10 mouse cellular contexts compared by ENCODE assay signal in the genomic region with DNA sequence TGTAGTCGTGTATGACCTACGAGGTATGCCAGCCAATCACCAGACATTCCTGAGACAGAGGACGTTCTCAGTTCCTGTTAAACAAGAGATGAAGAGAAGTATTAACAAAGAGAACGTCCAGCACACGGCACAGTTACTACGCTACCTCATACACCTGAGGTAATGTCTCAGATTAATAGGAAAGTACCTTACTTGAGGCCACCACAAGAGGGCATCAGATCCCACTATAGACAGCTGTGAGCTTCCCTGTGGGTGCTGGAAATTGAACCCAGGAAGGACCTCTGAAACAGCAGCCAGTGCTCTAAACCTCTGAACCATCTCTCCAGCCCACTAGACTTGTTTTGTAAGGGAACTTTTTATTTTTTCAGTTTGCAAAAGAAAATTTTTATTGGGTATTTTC. TPM values are rescaled to one million over a fixed set of nuclear protein-coding genes. Genes with fewer than 3 reads are reported as not detected.
A peak's percentile ranks its signal among the peaks of the same experiment; 100 is the strongest.
DNase-seq lines count a peak whose midpoint lies in the region; TF ChIP-seq lines count a peak whose summit lies in the region.
"Had no signal": no experiment of that assay in that cellular context is flagged by ENCODE, and none has a peak within 500 bp of the region (broad histone marks: within the 10 kb centered on the region; RNA-seq: fewer than 3 reads in every experiment).

No protein-coding gene starts in this region.

- H3K27me3 ChIP-seq in cerebellum, adult 2 months (ENCODE audit: control insufficient read depth, insufficient read depth, low read length), result no peaks in the 10 kb centered on the region
- H3K27me3 ChIP-seq: neural tube, embryonic 15.5 days had no signal

- H3K27ac ChIP-seq in cerebellum, adult 2 months (ENCODE audit: insufficient read depth, low read length), result no peak overlapping the region
- no peak overlapping the region for H3K27ac ChIP-seq in left cerebral cortex, adult 2 months
- no peak overlapping the region for H3K27ac ChIP-seq in cortical plate, adult 2 months (ENCODE audit: insufficient read depth, low read length)
- H3K27ac ChIP-seq: macrophage; neural tube, embryonic 15.5 days had no signal

- WGBS in cerebellum, adult 2 months, result 76% methylated on average over 6 of the region's 6 CpGs

- peak; percentile 26; the same call in 1 of the 2 replicates for TF ChIP-seq CTCF in cerebellum, adult 2 months (IDR thresholded peaks at IDR 0.05; ENCODE audit: borderline replicate concordance, insufficient read depth, low read depth, low read length)
- TF ChIP-seq CTCF in left cerebral cortex, adult 2 months (IDR thresholded peaks at IDR 0.05), result peak; percentile 40
- peak; percentile 25; the same call in 1 of the 2 replicates for TF ChIP-seq CTCF in cortical plate, adult 2 months (IDR thresholded peaks at IDR 0.05; ENCODE audit: extremely low read depth, insufficient read depth, low read length)

- no peak overlapping the region for H3K4me3 ChIP-seq in cerebellum, adult 2 months (replicated peaks; ENCODE audit: insufficient read depth, low read depth, low read length)
- no peak overlapping the region for H3K4me3 ChIP-seq in left cerebral cortex, adult 2 months
- no peak overlapping the region for H3K4me3 ChIP-seq in cortical plate, adult 2 months (ENCODE audit: insufficient read depth, low read length)
- H3K4me3 ChIP-seq: neural tube, embryonic 15.5 days had no signal

- intact Hi-C loops in left cerebral cortex, adult 2 months (cut with DNase I), result no loop called here

- no peaks in the 10 kb centered on the region for H3K4me1 ChIP-seq in cerebellum, adult 2 months (ENCODE audit: control insufficient read depth, insufficient read depth, low read length)
- no peaks in the 10 kb centered on the region for H3K4me1 ChIP-seq in cortical plate, adult 2 months (ENCODE audit: control insufficient read depth, insufficient read depth, low read length)
- H3K4me1 ChIP-seq: neural tube, embryonic 15.5 days had no signal

- no peak for TF ChIP-seq POLR2A in cerebellum, adult 2 months (IDR thresholded peaks at IDR 0.05; ENCODE audit: borderline replicate concordance, insufficient read depth, low read length)
- TF ChIP-seq POLR2A in cortical plate, adult 2 months (IDR thresholded peaks at IDR 0.05; ENCODE audit: extremely low read depth, insufficient read depth, low read length), result no peak

- no peak for DNase-seq in cerebellum, adult 2 months
- no peak for DNase-seq in cerebellum, adult 9-10 months
- DNase-seq in left cerebral cortex, adult 2 months (ENCODE audit: extremely low spot score in 1 of 2, low spot score in 2 of 2), result no peak
- DNase-seq in left cerebral cortex, adult 11 months (ENCODE audit: low spot score), result no peak
- DNase-seq in CD4-positive helper T cell, adult 2 months (ENCODE audit: low read depth, low spot score), result peak; percentile 28
- DNase-seq in urinary bladder, adult 18-20 months (ENCODE audit: low spot score in 2 of 2), result no peak
- DNase-seq in adrenal gland, adult 8-10 months, result no peak

RNA-seq across cellular contexts. Expression of gene Arpp19, which starts 11.7 kb away (rescaled TPM):
- 67.2 and 74.5 TPM in 2 replicates for polyA plus RNA-seq in cerebellum, adult 2 months (2012; rRNA removed)
- total RNA-seq in left cerebral cortex, adult 2 months (2021), result 100 to 1,000 TPM; 449 to 473 TPM
- polyA plus RNA-seq in cortical plate, adult 2 months (2012; rRNA removed), result 390 and 417 TPM in 2 replicates
- total RNA-seq in adrenal gland, adult 8-10 months (2022), result 100 to 1,000 TPM; 195 to 332 (median 231) TPM

RNA-seq across cellular contexts. Expression of gene Myo5a, which starts 45.1 kb away (rescaled TPM):
- 86.4 and 89.9 TPM in 2 replicates for polyA plus RNA-seq in cerebellum, adult 2 months (2012; rRNA removed)
- 100 to 1,000 TPM; 307 to 308 TPM for total RNA-seq in left cerebral cortex, adult 2 months (2021)
- 115 and 116 TPM in 2 replicates for polyA plus RNA-seq in cortical plate, adult 2 months (2012; rRNA removed)
- 10 to 100 TPM; 39.8 to 90.4 (median 58.0) TPM for total RNA-seq in adrenal gland, adult 8-10 months (2022)
